ENCODE assay signal across 9 mouse cellular contexts in genomic region chr19:8757471-8757998, GRCm38 (mm10). TPM values are rescaled to one million over a fixed set of nuclear protein-coding genes. Genes with fewer than 3 reads are reported as not detected.
A peak's percentile ranks its signal among the peaks of the same experiment; 100 is the strongest.
DNase-seq lines count a peak whose midpoint lies in the region; ATAC-seq and TF ChIP-seq lines count a peak whose summit lies in the region.
"Had no signal": no experiment of that assay in that cellular context is flagged by ENCODE, and none has a peak within 500 bp of the region (broad histone marks: within the 10 kb centered on the region; RNA-seq: fewer than 3 reads in every experiment).

No protein-coding gene starts in this region.

- H3K4me2 ChIP-seq in embryonic facial prominence, embryonic 12.5 days (replicated peaks), result peak overlapping the region; percentile 61
- peak overlapping the region; percentile 78 for H3K4me2 ChIP-seq in intestine, embryonic 16.5 days (ENCODE audit: low read depth, low read length)

- WGBS in spleen, adult 2 months, result 2% methylated on average over 14 of the region's 14 CpGs
- WGBS in embryonic facial prominence, embryonic 12.5 days, result 7% methylated on average over 14 of the region's 14 CpGs
- 4% methylated on average over 14 of the region's 14 CpGs for WGBS in intestine, embryonic 16.5 days
- 1% methylated on average over 14 of the region's 14 CpGs for WGBS in olfactory bulb, adult 2 months

- peaks cover 12% of the 10 kb centered on the region; the same call in 1 of the 2 replicates for H3K4me1 ChIP-seq in spleen, adult 2 months (ENCODE audit: control insufficient read depth, insufficient read depth, insufficient read length)
- H3K4me1 ChIP-seq in embryonic facial prominence, embryonic 12.5 days, result peaks cover 18% of the 10 kb centered on the region
- H3K4me1 ChIP-seq in intestine, embryonic 16.5 days (ENCODE audit: control insufficient read depth, insufficient read depth, low read length), result peaks cover 19% of the 10 kb centered on the region
- H3K4me1 ChIP-seq in olfactory bulb, adult 2 months (ENCODE audit: control insufficient read depth, insufficient read depth, low read length), result peaks cover 8% of the 10 kb centered on the region; the same call in 1 of the 2 replicates

- H3K36me3 ChIP-seq in spleen, adult 2 months (ENCODE audit: control insufficient read depth, insufficient read depth, low read length), result peaks cover 9% of the 10 kb centered on the region
- H3K36me3 ChIP-seq in embryonic facial prominence, embryonic 12.5 days, result peaks cover 31% of the 10 kb centered on the region
- H3K36me3 ChIP-seq in intestine, embryonic 16.5 days (ENCODE audit: control insufficient read depth, insufficient read depth, low read length), result peaks cover 6% of the 10 kb centered on the region; the same call in 1 of the 2 replicates

- no peaks in the 10 kb centered on the region for H3K27me3 ChIP-seq in spleen, adult 2 months (ENCODE audit: control insufficient read depth, insufficient read depth, low read length)
- H3K27me3 ChIP-seq in embryonic facial prominence, embryonic 12.5 days, result no peaks in the 10 kb centered on the region
- H3K27me3 ChIP-seq in intestine, embryonic 16.5 days (replicated peaks; ENCODE audit: control insufficient read depth, insufficient read depth, low read length), result no peaks in the 10 kb centered on the region

- H3K27ac ChIP-seq in spleen, adult 2 months (ENCODE audit: insufficient read depth, low read length), result peak overlapping the region; percentile 92
- peak overlapping the region; percentile 93 for H3K27ac ChIP-seq in embryonic facial prominence, embryonic 12.5 days
- H3K27ac ChIP-seq in intestine, embryonic 16.5 days (ENCODE audit: low read length), result peak overlapping the region; percentile 91
- H3K27ac ChIP-seq in olfactory bulb, adult 2 months (ENCODE audit: insufficient read depth, low read depth, low read length), result no peak overlapping the region

- ATAC-seq in embryonic facial prominence, embryonic 12.5 days (ENCODE audit: insufficient number of reproducible peaks, insufficient read depth, low FRiP score, low TSS enrichment), result no peak
- ATAC-seq in intestine, embryonic 16.5 days, result peak; percentile 1; the same call in 1 of the 2 replicates

- H3K9me3 ChIP-seq in embryonic facial prominence, embryonic 12.5 days, result no peaks in the 10 kb centered on the region
- H3K9me3 ChIP-seq in intestine, embryonic 16.5 days (ENCODE audit: control insufficient read depth, low read length), result no peaks in the 10 kb centered on the region

- TF ChIP-seq POLR2A in spleen, adult 2 months (IDR thresholded peaks at IDR 0.05; ENCODE audit: low read depth, low read length), result no peak
- TF ChIP-seq POLR2A in olfactory bulb, adult 2 months (IDR thresholded peaks at IDR 0.05; ENCODE audit: insufficient read depth, low read depth, low read length), result no peak

- H3K4me3 ChIP-seq in spleen, adult 2 months (ENCODE audit: extremely low read depth, insufficient read depth, insufficient read length), result peak overlapping the region; percentile 91
- H3K4me3 ChIP-seq in embryonic facial prominence, embryonic 12.5 days, result peak overlapping the region; percentile 100
- peak overlapping the region; percentile 92 for H3K4me3 ChIP-seq in intestine, embryonic 16.5 days (ENCODE audit: low read length)
- H3K4me3 ChIP-seq in olfactory bulb, adult 2 months (ENCODE audit: insufficient read depth, low read depth, low read length), result peak overlapping the region; percentile 98

- TF ChIP-seq CTCF in spleen, adult 2 months (IDR thresholded peaks at IDR 0.05; ENCODE audit: extremely low read depth, insufficient read depth, insufficient read length, insufficient replicate concordance), result no peak
- no peak for TF ChIP-seq CTCF in olfactory bulb, adult 2 months (IDR thresholded peaks at IDR 0.05; ENCODE audit: insufficient read depth, low read depth, low read length)

- no peak for DNase-seq in spleen, adult 2 months (ENCODE audit: low read depth in 1 of 2, low spot score in 2 of 2)
- no peak for DNase-seq in spleen, adult 18-20 months
- DNase-seq in yolk sac, embryonic 10.5 days (ENCODE audit: low spot score), result no peak
- DNase-seq in layer of hippocampus, adult 9-10 months (ENCODE audit: low spot score), result no peak
- DNase-seq in layer of hippocampus, postnatal 25 days (ENCODE audit: extremely low spot score in 1 of 2, low spot score in 1 of 2), result no peak

- H3K9ac ChIP-seq in embryonic facial prominence, embryonic 12.5 days, result peak overlapping the region; percentile 99
- H3K9ac ChIP-seq in intestine, embryonic 16.5 days (ENCODE audit: low read depth, low read length), result peak overlapping the region; percentile 98

RNA-seq across cellular contexts. Expression of gene Nxf1, which starts 0.7 kb away (rescaled TPM):
- polyA plus RNA-seq in spleen, adult 2 months (2012; rRNA removed), result 80.2 and 104 TPM in 2 replicates
- polyA plus RNA-seq in embryonic facial prominence, embryonic 12.5 days (2016; fragmentation: Nextera tagmentation; extraction: Ambion mirVana), result 218 and 221 TPM in 2 replicates
- 133 and 137 TPM in 2 replicates for polyA plus RNA-seq in intestine, embryonic 16.5 days (2015; fragmentation: Nextera tagmentation; extraction: Ambion mirVana)
- not detected in 2 replicates for polyA plus RNA-seq in olfactory bulb, adult 2 months (2012; ENCODE audit: insufficient read depth, insufficient read length, low replicate concordance, missing spikeins)
- total RNA-seq in layer of hippocampus, postnatal 25 days (2021), result 10 to 100 TPM; 75.4 to 95.3 TPM

RNA-seq across cellular contexts. Expression of gene Tmem223, which starts 13.3 kb away (rescaled TPM):
- polyA plus RNA-seq in spleen, adult 2 months (2012; rRNA removed), result 86.1 and 135 TPM in 2 replicates
- 202 and 221 TPM in 2 replicates for polyA plus RNA-seq in embryonic facial prominence, embryonic 12.5 days (2016; fragmentation: Nextera tagmentation; extraction: Ambion mirVana)
- 161 and 164 TPM in 2 replicates for polyA plus RNA-seq in intestine, embryonic 16.5 days (2015; fragmentation: Nextera tagmentation; extraction: Ambion mirVana)
- not detected in 2 replicates for polyA plus RNA-seq in olfactory bulb, adult 2 months (2012; ENCODE audit: insufficient read depth, insufficient read length, low replicate concordance, missing spikeins)
- total RNA-seq in layer of hippocampus, postnatal 25 days (2021), result 100 to 1,000 TPM in 1 of 2 experiments, 10 to 100 TPM in 1; 92.1 to 101 TPM

RNA-seq across cellular contexts. Expression of gene Stx5a, which starts 16.3 kb away (rescaled TPM):
- 52.8 and 53.0 TPM in 2 replicates for polyA plus RNA-seq in spleen, adult 2 months (2012; rRNA removed)
- polyA plus RNA-seq in embryonic facial prominence, embryonic 12.5 days (2016; fragmentation: Nextera tagmentation; extraction: Ambion mirVana), result 165 and 172 TPM in 2 replicates
- 120 and 124 TPM in 2 replicates for polyA plus RNA-seq in intestine, embryonic 16.5 days (2015; fragmentation: Nextera tagmentation; extraction: Ambion mirVana)
- 609 TPM in 1 of 2 replicates, not detected in the other for polyA plus RNA-seq in olfactory bulb, adult 2 months (2012; ENCODE audit: insufficient read depth, insufficient read length, low replicate concordance, missing spikeins)
- total RNA-seq in layer of hippocampus, postnatal 25 days (2021), result 10 to 100 TPM; 59.9 to 70.7 TPM

RNA-seq across cellular contexts. Expression of gene Tmem179b, which starts 16.7 kb away (rescaled TPM):
- polyA plus RNA-seq in spleen, adult 2 months (2012; rRNA removed), result 87.9 and 117 TPM in 2 replicates
- 48.4 and 54.1 TPM in 2 replicates for polyA plus RNA-seq in embryonic facial prominence, embryonic 12.5 days (2016; fragmentation: Nextera tagmentation; extraction: Ambion mirVana)
- 110 and 120 TPM in 2 replicates for polyA plus RNA-seq in intestine, embryonic 16.5 days (2015; fragmentation: Nextera tagmentation; extraction: Ambion mirVana)
- polyA plus RNA-seq in olfactory bulb, adult 2 months (2012; ENCODE audit: insufficient read depth, insufficient read length, low replicate concordance, missing spikeins), result not detected in 2 replicates
- 10 to 100 TPM in 1 of 2 experiments, 1 to 10 TPM in 1; 8.5 to 10.1 TPM for total RNA-seq in layer of hippocampus, postnatal 25 days (2021)

RNA-seq across cellular contexts. Expression of gene 1700092M07Rik, which starts 17.0 kb away (rescaled TPM):
- polyA plus RNA-seq in spleen, adult 2 months (2012; rRNA removed), result not detected in 2 replicates
- polyA plus RNA-seq in embryonic facial prominence, embryonic 12.5 days (2016; fragmentation: Nextera tagmentation; extraction: Ambion mirVana), result 2.6 and 2.7 TPM in 2 replicates
- polyA plus RNA-seq in intestine, embryonic 16.5 days (2015; fragmentation: Nextera tagmentation; extraction: Ambion mirVana), result 0.91 and 1.6 TPM in 2 replicates
- polyA plus RNA-seq in olfactory bulb, adult 2 months (2012; ENCODE audit: insufficient read depth, insufficient read length, low replicate concordance, missing spikeins), result not detected in 2 replicates
- 1 to 10 TPM in 1 of 2 experiments, not detected in 1; 1.5 TPM for total RNA-seq in layer of hippocampus, postnatal 25 days (2021)
- total RNA-seq: gastrocnemius, adult 8-10 months had no signal

Comparison
In these comparisons a context has a peak if more than half of its experiments do, and no peak if none do; other contexts are left out.
1. RNA of gene Tmem223, which starts 13.3 kb away (polyA plus RNA-seq): 202 to 221 TPM in embryonic facial prominence, embryonic 12.5 days, 161 to 164 TPM in intestine, embryonic 16.5 days and 86.1 to 135 TPM in spleen, adult 2 months; not detected in olfactory bulb, adult 2 months; every median in the first group is over 10 times any median in the second.
2. Peak in every context shown above with its lines, with median percentiles within 50 percentile points of each other: H3K4me3 ChIP-seq.